Mouse (Mus musculus) myocyte (in vitro differentiated cells): Measurements from ENCODE around the gene Ugt1a8.
"Not testable (repeated sequence)": the region's sequence is repeated elsewhere in the genome, so short reads cannot be mapped to it uniquely, and the experiment has no call there.

Experiments
- CEBPB ChIP-seq: IDR thresholded peaks from 2 replicates; pipeline ENCODE4 v1.6.1; 2011; ENCODE audit warnings: mild to moderate bottlenecking, moderate library complexity; ENCODE audit not compliant: poor library complexity, insufficient read depth, severe bottlenecking
- E2F4 ChIP-seq: IDR thresholded peaks from one replicate; pipeline ENCODE4 v1.6.1; 2011; ENCODE audit warnings: mild to moderate bottlenecking, control low read depth, moderate library complexity; ENCODE audit not compliant: insufficient read depth
- MAX ChIP-seq: IDR thresholded peaks from one replicate; pipeline ENCODE4 v1.6.1; 2011; ENCODE audit warnings: low read depth, mild to moderate bottlenecking, control low read depth
- MYOD1 ChIP-seq, 3 experiments: IDR thresholded peaks; one replicate each; pipeline ENCODE4 v1.6.1; 2011; ENCODE audit warnings: control low read depth in 2 of 3, low read depth in 2 of 3, mild to moderate bottlenecking in 2 of 3, moderate library complexity in 1 of 3; ENCODE audit not compliant: insufficient read length in 2 of 3, control insufficient read depth in 1 of 3
- MYOG ChIP-seq, 3 experiments: IDR thresholded peaks; one replicate each; pipeline ENCODE4 v1.6.1; 2011; ENCODE audit warnings: control low read depth in 2 of 3, low read depth in 2 of 3, mild to moderate bottlenecking in 2 of 3; ENCODE audit not compliant: insufficient read length in 2 of 3, control insufficient read depth in 1 of 3, insufficient read depth in 1 of 3
- POLR2A ChIP-seq: IDR thresholded peaks from one replicate; pipeline ENCODE4 v1.6.1; 2011; ENCODE audit warnings: low read depth, mild to moderate bottlenecking, control low read depth, moderate library complexity; ENCODE audit not compliant: insufficient read length
- POLR2AphosphoS2 ChIP-seq: IDR thresholded peaks from one replicate; pipeline ENCODE4 v1.6.1; 2011; ENCODE audit warnings: low read depth, control low read depth; ENCODE audit not compliant: insufficient read length
- REST ChIP-seq: IDR thresholded peaks from one replicate; pipeline ENCODE4 v1.6.1; 2011; ENCODE audit warnings: mild to moderate bottlenecking, control low read depth, moderate library complexity; ENCODE audit not compliant: insufficient read depth, insufficient read length
- TCF12 ChIP-seq: IDR thresholded peaks from one replicate; pipeline ENCODE4 v1.6.1; 2011; ENCODE audit warnings: mild to moderate bottlenecking, control low read depth; ENCODE audit not compliant: poor library complexity, insufficient read depth, severe bottlenecking
- USF1 ChIP-seq: IDR thresholded peaks from one replicate; pipeline ENCODE4 v1.6.1; 2011; ENCODE audit warnings: low read depth, mild to moderate bottlenecking, control low read depth, moderate library complexity

GRCm38 (mm10) chr1:88134457-88135011 is 46.9 kb downstream of the Ugt1a8 start, which contains the start of gene Ugt1a6a:
- TF ChIP-seq POLR2A = peak; percentile 17
- peak; percentile 55; the same call in 1 of the 2 replicates for TF ChIP-seq CEBPB
- TF ChIP-seq USF1; MAX; MYOG (IDR thresholded peaks at IDR 0.05; ENCODE audit: control insufficient read depth in 1 of 3, insufficient read depth in 1 of 3, insufficient read length in 2 of 3, low read depth in 2 of 3); E2F4; REST; TCF12; MYOD1 (IDR thresholded peaks at IDR 0.05; ENCODE audit: control insufficient read depth in 1 of 3, insufficient read length in 2 of 3, low read depth in 2 of 3); POLR2AphosphoS2: not testable (repeated sequence)
